Mouse (Mus musculus) hindbrain, embryonic 15.5 days (tissue): ENCODE data around the gene Fis1. TPM values are rescaled to one million over a fixed set of nuclear protein-coding genes. Genes with fewer than 3 reads are reported as not detected.

Source experiments
- ATAC-seq: fragments of 200-750 bp; cut with Nextera tagmentation; 2 replicates; pipeline ENCODE4 v1.8.0; 2017; ENCODE audit warnings: low read depth, moderate number of reproducible peaks, moderate TSS enrichment; ENCODE audit not compliant: low FRiP score
- H3K27ac ChIP-seq: fragments of 300-500 bp; sonication (generic); replicated peaks from 2 replicates; pipeline ENCODE4 v1.5.1; 2015; ENCODE audit warnings: mild to moderate bottlenecking, inconsistent platforms
- H3K27me3 ChIP-seq: fragments of 300-500 bp; sonication (generic); 2 replicates; pipeline ENCODE4 v1.6.1; 2015; ENCODE audit warnings: control low read depth, inconsistent platforms
- H3K36me3 ChIP-seq: fragments of 300-500 bp; sonication (generic); 2 replicates; pipeline ENCODE4 v1.6.1; 2015; ENCODE audit warnings: control low read depth, inconsistent platforms
- H3K4me1 ChIP-seq: fragments of 300-500 bp; sonication (generic); replicated peaks from 2 replicates; pipeline ENCODE4 v1.6.1; 2015; ENCODE audit warnings: control low read depth, inconsistent platforms
- H3K4me2 ChIP-seq: fragments of 300-500 bp; sonication (generic); 2 replicates; pipeline ENCODE4 v1.6.1; 2015; ENCODE audit warnings: moderate library complexity, mild to moderate bottlenecking, inconsistent platforms
- H3K4me3 ChIP-seq: fragments of 300-500 bp; sonication (generic); 2 replicates; pipeline ENCODE4 v1.5.1; 2015; ENCODE audit warnings: mild to moderate bottlenecking, inconsistent platforms
- H3K9ac ChIP-seq: fragments of 300-500 bp; sonication (generic); 2 replicates; pipeline ENCODE4 v1.6.1; 2015; ENCODE audit warnings: inconsistent platforms
- H3K9me3 ChIP-seq: fragments of 300-500 bp; sonication (generic); 2 replicates; pipeline ENCODE4 v1.6.1; 2016; ENCODE audit warnings: control low read depth, inconsistent platforms
- WGBS: fragments of 180-500 bp; shearing (Covaris S2); methylation state at CpG from one replicate; pipeline ENCODE4 v1.1.7; 2015; 5-methylcytosine and 5-hydroxymethylcytosine counted together
- polyA plus RNA-seq: library from polyadenylated mRNA; unstranded; fragments of >200 nt; fragmentation: Nextera tagmentation; extraction: Ambion mirVana; gene quantifications from 2 replicates; pipeline ENCODE4 v1.2.1, GENCODE M21; 2015

The Fis1 gene
- polyA plus RNA-seq, 1 experiment from 2014 or later: 375 TPM

DNA sequence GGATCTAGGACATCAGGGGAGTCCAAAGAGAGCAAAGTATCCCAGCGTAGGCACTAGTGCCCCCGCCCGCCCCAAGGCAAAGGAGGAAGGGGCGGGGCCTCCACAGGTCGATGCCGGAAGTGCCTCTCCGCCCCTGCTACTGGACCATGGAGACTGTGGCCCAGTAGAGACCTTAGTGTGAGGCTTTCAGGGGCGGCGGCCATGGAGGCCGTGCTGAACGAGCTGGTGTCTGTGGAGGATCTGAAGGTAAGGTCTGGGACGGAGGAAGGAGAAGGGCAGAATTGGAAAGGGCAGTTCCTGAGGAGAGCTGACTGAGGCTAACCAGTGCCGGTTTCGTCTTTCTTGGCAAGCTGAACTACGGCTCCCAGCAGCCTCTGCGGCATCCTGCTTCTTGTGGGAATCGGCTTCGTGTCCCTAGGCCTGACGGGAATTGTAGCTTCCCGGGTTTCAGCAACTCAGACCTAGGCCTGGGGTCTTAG, 8.9 kb downstream of the Fis1 start:
- WGBS: 0% methylated on average over 20 of the region's 20 CpGs
- peaks cover 20% of the 10 kb centered on the region for H3K36me3 ChIP-seq
- H3K9ac ChIP-seq: peak overlapping the region; percentile 89
- peak overlapping the region; percentile 84 for H3K4me2 ChIP-seq
- peaks cover 20% of the 10 kb centered on the region for H3K4me1 ChIP-seq
- peak overlapping the region; percentile 85 for H3K4me3 ChIP-seq
- peak; percentile 94 for ATAC-seq
- peak overlapping the region; percentile 97 for H3K27ac ChIP-seq
- H3K27me3 ChIP-seq: no peaks in the 10 kb centered on the region
- H3K9me3 ChIP-seq: no peaks in the 10 kb centered on the region

DNA sequence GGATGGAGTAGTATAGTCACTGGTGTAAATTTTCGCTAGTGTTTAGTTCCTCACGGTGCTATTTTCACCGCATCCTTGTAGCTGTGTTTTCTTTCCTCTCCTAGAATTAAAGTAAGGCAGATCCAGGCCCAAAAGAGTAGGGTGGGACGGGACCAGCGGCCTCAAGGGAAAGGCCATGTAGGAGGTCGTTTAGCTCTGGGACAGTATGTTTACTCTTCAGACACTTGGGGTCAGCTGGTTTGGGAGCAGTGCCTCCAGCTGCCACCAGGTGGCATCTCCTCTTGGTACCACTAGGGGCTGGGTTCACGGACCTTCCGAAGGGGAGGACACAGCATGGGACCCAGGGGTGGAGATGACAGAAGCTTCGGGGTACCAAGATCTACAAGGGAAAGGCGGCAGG, 9.4 kb downstream of the Fis1 start:
- 1% methylated on average over 10 of the region's 10 CpGs for WGBS
- H3K4me3 ChIP-seq: peak overlapping the region; percentile 85
- H3K27me3 ChIP-seq: no peaks in the 10 kb centered on the region
- H3K9me3 ChIP-seq: no peaks in the 10 kb centered on the region
- ATAC-seq: peak; percentile 45
- peaks cover 20% of the 10 kb centered on the region for H3K4me1 ChIP-seq
- peak overlapping the region; percentile 97 for H3K27ac ChIP-seq
- peak overlapping the region; percentile 89 for H3K9ac ChIP-seq
- peaks cover 21% of the 10 kb centered on the region for H3K36me3 ChIP-seq
- peak overlapping the region; percentile 84 for H3K4me2 ChIP-seq

DNA sequence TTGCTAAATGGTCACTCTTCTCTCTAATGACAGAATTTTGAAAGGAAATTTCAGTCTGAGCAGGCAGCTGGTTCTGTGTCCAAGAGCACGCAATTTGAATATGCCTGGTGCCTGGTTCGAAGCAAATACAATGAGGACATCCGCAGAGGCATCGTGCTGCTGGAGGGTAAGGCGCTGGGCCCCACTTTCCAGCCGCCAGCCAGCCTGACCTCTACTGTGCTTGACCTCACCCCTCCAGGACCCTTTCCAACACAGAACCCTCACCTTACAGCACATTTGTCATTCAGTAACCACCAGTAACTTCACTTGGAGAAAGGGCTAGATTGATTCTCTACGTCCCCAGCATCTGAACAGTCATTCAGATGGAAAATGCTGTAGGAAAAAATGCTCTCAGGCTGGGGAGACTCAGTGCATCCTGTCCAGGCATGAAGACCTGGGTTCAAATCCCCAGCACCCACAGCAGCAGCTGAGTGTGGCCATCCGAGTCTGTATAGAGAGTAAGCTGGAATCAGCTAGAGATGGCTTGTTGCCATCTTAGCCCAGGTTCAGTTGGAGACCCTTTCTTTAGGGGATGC, 10.0 kb downstream of the Fis1 start:
- WGBS: 73% methylated on average over 8 of the region's 8 CpGs

DNA sequence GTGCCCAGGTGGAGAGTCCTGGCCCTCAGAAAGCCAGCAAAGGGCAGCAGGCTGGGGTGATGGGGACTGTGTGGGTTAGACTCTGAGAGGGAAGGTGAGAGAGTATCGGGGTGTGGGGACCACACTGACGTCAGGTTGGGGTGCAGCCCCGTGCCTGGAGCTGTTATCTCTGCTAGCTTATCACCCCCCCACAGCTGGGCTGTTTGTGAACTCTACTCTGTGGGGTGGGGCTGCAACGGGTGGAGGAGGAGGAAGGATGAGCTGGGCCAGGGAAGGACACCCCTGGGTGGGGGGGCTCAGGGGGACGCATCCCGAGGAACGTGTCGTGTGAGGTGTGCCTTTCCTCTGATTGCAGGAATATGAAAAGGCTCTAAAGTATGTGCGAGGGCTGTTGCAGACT, 12.1 kb downstream of the Fis1 start:
- 93% methylated on average over 8 of the region's 9 CpGs for WGBS
- Histone ChIP-seq H3K36me3 (peaks cover 30% of the 10 kb centered on the region), H3K4me3 (no peak overlapping the region)

More for the DNA sequence above, 10.0 kb downstream of the Fis1 start:
- Histone ChIP-seq H3K9me3 (no peaks in the 10 kb centered on the region), H3K36me3 (peaks cover 26% of the 10 kb centered on the region), H3K4me3 (peak overlapping the region; percentile 85), H3K9ac (peak overlapping the region; percentile 89), H3K27me3 (no peaks in the 10 kb centered on the region), H3K27ac (peak overlapping the region; percentile 97), H3K4me2 (peak overlapping the region; percentile 84), H3K4me1 (peaks cover 20% of the 10 kb centered on the region)
- no peak for ATAC-seq

DNA sequence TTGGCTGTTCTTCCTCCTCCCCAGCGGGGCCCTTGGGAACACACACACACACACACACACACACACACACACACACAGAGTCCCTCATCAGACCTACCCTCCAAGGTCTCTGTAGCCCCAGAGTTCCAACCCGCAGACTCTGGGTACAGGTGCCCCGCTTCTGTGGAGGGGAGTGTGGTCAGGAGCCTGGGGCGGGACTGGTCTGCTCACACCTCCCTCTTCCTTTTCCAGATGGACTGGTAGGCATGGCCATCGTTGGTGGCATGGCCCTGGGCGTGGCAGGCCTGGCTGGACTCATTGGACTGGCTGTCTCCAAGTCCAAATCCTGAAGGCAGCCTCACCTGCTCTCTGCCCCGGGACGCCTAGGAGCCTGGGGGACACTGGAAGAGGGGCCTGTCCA, 12.6 kb downstream of the Fis1 start:
- no peak for ATAC-seq
- no peak overlapping the region for H3K4me2 ChIP-seq
- no peak overlapping the region for H3K9ac ChIP-seq
- no peaks in the 10 kb centered on the region for H3K9me3 ChIP-seq
- H3K27me3 ChIP-seq: no peaks in the 10 kb centered on the region
- 93% methylated on average over 7 of the region's 8 CpGs for WGBS
- H3K4me1 ChIP-seq: peaks cover 20% of the 10 kb centered on the region
- no peak overlapping the region for H3K4me3 ChIP-seq
- no peak overlapping the region for H3K27ac ChIP-seq
- peaks cover 30% of the 10 kb centered on the region for H3K36me3 ChIP-seq

More for the DNA sequence above, 12.1 kb downstream of the Fis1 start:
- Histone ChIP-seq H3K27ac (no peak overlapping the region), H3K9ac (no peak overlapping the region), H3K27me3 (no peaks in the 10 kb centered on the region), H3K4me2 (no peak overlapping the region), H3K9me3 (no peaks in the 10 kb centered on the region), H3K4me1 (peaks cover 20% of the 10 kb centered on the region)
- no peak for ATAC-seq

DNA sequence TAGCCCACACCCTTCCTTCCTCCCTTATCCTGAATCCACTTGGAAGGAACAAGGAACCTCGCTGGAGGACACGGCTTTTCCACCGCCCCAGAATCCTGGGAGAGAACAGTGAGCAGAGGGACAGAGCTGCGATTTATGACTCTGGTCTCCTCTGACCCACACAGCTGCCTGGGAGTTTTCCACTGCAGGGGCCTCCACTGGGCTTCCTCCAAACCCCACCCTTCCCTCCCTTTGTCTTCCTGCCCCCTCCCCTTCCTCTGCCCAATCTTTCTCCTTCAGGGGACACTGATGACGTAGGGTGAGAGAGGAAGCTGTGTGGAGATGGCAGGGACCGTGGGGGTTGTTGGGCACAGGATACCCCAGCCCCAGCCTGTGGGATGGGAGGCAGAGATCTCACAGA, 13.3 kb downstream of the Fis1 start, which contains the start of gene Cldn15:
Gene Cldn15, plus strand, starts transcription at position 286 of the 400 bp plus-strand sequence.
- WGBS: 68% methylated on average over 6 of the region's 6 CpGs
- Histone ChIP-seq H3K4me3 (no peak within 1 kb of the TSS), H3K36me3 (peaks cover 30% of the 10 kb centered on the region), H3K27ac (no peak within 1 kb of the TSS), H3K4me2 (no peak within 1 kb of the TSS), H3K4me1 (peaks cover 13% of the 10 kb centered on the region), H3K27me3 (no peaks in the 10 kb centered on the region), H3K9ac (no peak within 1 kb of the TSS), H3K9me3 (no peaks in the 10 kb centered on the region)
- no peak for ATAC-seq

DNA sequence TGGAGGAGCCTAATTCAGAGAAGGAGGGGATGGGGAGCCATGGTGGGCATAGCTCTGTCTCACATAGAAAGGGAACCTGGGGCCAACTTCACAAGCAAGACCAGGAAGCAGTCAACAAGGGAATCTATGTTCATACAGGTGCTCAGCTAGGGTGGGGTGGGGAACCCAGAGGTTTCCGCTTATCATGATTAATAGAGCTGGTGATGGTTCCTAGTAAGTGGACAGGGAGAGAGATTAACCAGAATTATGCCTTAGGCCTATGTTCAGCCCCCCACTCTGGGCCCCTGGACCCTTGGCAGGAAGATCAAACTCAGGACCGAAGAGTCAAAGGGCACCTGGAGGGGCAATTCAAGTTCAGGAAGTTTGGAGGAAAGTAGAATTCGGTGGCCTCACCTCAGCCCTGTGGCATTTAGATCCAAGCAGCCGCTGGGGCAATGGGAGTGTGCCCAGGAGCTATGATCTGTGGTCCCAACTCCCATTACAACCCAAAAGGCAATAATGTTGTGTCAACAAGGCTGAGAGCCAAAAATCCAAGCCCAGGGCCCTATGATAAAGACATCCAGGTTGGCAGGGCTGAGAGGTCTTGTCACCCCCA, 13.9 kb downstream of the Fis1 start:
- H3K9ac ChIP-seq: no peak overlapping the region
- H3K27me3 ChIP-seq: no peaks in the 10 kb centered on the region
- no peak for ATAC-seq
- H3K36me3 ChIP-seq: peaks cover 30% of the 10 kb centered on the region
- no peak overlapping the region for H3K4me3 ChIP-seq
- WGBS: 96% methylated on average over 4 of the region's 4 CpGs
- peaks cover 8% of the 10 kb centered on the region for H3K4me1 ChIP-seq
- H3K9me3 ChIP-seq: no peaks in the 10 kb centered on the region
- H3K27ac ChIP-seq: no peak overlapping the region
- H3K4me2 ChIP-seq: no peak overlapping the region

DNA sequence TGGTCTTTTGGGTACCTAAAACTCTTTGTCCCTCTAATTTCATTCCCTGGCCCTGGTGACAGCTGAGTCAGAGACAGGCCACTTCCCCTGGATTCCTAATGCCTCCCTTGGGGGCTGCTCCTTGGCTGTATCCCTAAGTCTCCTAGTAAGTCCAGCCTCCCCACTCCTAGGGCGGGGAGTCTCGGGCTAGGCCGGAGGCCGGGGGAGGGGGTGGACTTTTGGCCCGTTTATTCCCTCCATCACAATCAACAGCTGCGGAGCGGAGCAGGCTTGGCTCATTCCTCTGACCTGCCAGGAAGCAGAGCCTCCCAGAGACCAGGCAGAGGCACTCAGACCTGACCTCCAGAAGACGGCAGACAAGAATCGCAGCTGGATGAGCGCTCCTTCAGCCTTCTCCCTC, 14.5 kb downstream of the Fis1 start:
- ATAC-seq: no peak
- Histone ChIP-seq H3K9ac (no peak overlapping the region), H3K4me2 (no peak overlapping the region), H3K27ac (no peak overlapping the region), H3K27me3 (no peaks in the 10 kb centered on the region), H3K4me1 (peaks cover 8% of the 10 kb centered on the region), H3K9me3 (no peaks in the 10 kb centered on the region), H3K4me3 (no peak overlapping the region), H3K36me3 (peaks cover 30% of the 10 kb centered on the region)
- 74% methylated on average over 10 of the region's 10 CpGs for WGBS

DNA sequence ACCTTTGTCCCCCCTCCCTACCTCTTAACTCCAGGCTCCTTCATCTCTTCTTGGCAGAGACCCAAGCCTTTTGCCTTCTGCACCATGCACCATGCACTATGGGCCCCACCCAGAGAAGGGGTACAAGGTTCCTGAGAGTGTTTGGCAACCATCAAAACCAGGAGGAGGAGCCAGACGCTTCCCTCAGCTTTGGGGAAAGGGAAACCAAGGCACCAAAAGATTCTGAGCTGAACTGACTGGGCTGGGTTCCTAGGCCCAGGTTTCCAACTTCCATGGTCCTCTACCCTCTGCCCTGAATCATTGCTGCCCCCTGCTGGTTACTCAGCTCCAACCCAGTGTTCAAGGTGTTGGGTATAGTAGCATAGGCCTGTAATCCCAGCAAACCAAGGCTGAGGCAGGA, 17.6 kb downstream of the Fis1 start:
- no peak overlapping the region for H3K4me3 ChIP-seq
- H3K9me3 ChIP-seq: no peaks in the 10 kb centered on the region
- ATAC-seq: no peak
- H3K27ac ChIP-seq: no peak overlapping the region
- H3K9ac ChIP-seq: no peak overlapping the region
- peaks cover 17% of the 10 kb centered on the region for H3K36me3 ChIP-seq
- H3K4me2 ChIP-seq: no peak overlapping the region
- no peaks in the 10 kb centered on the region for H3K4me1 ChIP-seq
- no peaks in the 10 kb centered on the region for H3K27me3 ChIP-seq
- WGBS: 55% methylated on average over 1 of the region's 1 CpGs

DNA sequence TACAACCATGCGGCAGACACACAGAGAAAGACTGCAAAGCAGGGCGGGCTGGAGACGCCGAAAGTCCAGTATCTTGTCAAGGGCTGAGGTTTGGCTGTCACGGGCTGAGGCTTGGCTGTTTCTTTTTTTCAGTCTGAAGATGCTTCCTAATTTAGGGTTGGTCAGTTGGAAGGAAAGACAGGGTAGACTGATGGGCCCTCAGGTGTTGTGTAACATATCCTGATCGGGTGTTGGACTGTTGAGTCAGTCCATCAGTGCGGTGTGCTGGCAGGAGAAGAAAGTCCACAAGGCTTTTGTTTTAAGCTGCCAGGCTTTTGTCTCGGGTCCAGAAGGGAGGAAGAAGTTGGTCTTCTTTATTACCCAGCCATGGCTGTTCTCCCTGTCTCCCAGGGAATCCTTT, 20.6 kb downstream of the Fis1 start:
- H3K9me3 ChIP-seq: no peaks in the 10 kb centered on the region
- H3K4me1 ChIP-seq: no peaks in the 10 kb centered on the region
- 77% methylated on average over 8 of the region's 8 CpGs for WGBS
- H3K4me2 ChIP-seq: no peak overlapping the region
- ATAC-seq: no peak
- no peaks in the 10 kb centered on the region for H3K36me3 ChIP-seq
- no peaks in the 10 kb centered on the region for H3K27me3 ChIP-seq
- H3K27ac ChIP-seq: no peak overlapping the region
- H3K9ac ChIP-seq: no peak overlapping the region
- no peak overlapping the region for H3K4me3 ChIP-seq

DNA sequence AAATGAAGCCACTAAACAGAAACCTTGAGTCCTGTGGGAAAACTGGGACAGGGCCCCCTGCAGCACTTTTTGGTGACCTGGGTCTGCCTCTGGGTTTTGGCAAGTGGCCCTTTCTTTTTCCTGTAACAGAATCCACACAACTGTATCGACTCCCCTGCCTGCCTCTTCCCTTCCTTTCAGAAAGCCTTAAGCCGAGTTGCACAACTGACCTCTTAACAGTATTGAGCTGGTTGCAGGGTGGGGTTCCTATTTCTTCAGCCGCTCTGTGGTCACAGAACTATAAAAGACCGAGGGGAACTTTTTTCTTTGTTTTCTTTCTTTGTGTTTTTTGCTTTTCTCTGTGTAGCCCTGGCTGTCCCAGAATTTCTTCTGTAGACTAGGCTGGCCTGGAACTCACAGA, 24.7 kb downstream of the Fis1 start:
- Histone ChIP-seq H3K9me3 (no peaks in the 10 kb centered on the region), H3K4me1 (no peaks in the 10 kb centered on the region), H3K36me3 (peaks cover 20% of the 10 kb centered on the region; the same call in 1 of the 2 replicates), H3K9ac (no peak overlapping the region), H3K27me3 (no peaks in the 10 kb centered on the region), H3K27ac (no peak overlapping the region), H3K4me3 (no peak overlapping the region), H3K4me2 (no peak overlapping the region)
- 79% methylated on average over 4 of the region's 4 CpGs for whole genome bisulfite sequencing
- no peak for ATAC-seq

DNA sequence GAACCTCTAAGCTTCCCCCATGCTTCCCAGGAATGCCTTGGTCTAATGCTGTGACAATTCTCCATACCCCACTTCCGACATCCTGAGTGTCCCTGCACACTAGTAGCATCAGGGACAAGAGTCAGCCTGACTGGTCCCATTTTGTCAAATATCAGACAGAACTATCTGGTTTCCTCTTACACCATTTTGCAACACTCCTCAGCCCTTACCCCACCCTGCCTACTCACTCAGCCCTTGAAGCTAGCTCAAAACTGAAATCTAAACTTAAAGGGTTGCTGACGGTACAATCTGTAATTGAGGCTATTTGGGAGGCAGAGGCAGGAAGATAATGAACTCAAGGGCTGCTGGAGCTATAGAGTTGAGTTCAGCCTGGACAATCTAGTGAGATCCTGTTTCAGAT, 26.7 kb downstream of the Fis1 start:
- WGBS: 86% methylated on average over 2 of the region's 2 CpGs
- peaks cover 20% of the 10 kb centered on the region; the same call in 1 of the 2 replicates for H3K36me3 ChIP-seq
- H3K4me2 ChIP-seq: no peak overlapping the region
- H3K27me3 ChIP-seq: no peaks in the 10 kb centered on the region
- no peak overlapping the region for H3K4me3 ChIP-seq
- no peaks in the 10 kb centered on the region for H3K9me3 ChIP-seq
- no peaks in the 10 kb centered on the region for H3K4me1 ChIP-seq
- no peak overlapping the region for H3K27ac ChIP-seq
- no peak for ATAC-seq
- no peak overlapping the region for H3K9ac ChIP-seq
